Mouse (Mus musculus): ENCODE measurements at regions not wholly inside any gene's neighbourhood (a gene's known extent, or its start where the extent isn't known, plus 50 kb on each side); places are given as distances from the start of the nearest gene placed in this dataset.

DNA sequence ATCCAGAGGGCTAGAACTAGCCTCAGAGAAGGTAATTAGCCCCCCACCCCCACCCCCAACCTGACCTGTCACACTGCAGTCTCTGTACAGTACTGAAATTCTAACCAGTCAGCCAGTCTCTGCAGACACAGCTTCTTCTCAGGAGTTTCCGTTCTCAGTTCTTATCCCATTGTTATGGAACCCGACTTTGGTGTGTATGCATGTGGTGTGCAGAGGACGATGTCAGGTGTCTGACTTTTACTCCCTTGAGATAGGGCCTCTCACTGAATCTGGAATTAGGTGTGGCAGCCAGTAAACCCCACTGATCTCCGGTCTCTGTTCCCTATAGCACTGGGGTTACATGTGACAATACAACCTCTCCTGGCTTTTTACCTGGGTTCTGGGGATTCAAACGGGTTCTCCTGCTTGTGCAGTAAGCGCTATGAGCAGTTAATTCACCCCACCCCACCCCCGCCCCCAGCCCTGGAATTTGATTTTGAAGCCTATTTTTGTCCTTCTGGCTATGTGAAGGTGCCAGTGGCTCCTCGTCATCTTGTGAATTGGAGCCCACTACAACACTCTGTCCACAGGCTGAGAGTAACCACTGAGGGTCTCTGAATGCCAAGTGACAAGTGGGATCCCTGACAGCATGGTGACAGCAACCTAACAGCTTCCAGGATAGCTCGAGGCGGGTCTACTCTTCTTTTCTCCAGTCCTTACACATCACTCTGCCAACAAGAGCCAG lies 429.4 kb downstream of the Fut8 start:
- no peak for DNase-seq (ENCODE audit: low spot score)

GRCm38 (mm10) chr12:77667875-77668204 lies 429.9 kb downstream of the Fut8 start:
- DNase-seq (ENCODE audit: low spot score) = peak; percentile 34

- no peak for DNase-seq (ENCODE audit: low spot score)
These were observed 432.6 kb downstream of the Fut8 start for GRCm38 (mm10) chr12:77670531-77670930.

DNA sequence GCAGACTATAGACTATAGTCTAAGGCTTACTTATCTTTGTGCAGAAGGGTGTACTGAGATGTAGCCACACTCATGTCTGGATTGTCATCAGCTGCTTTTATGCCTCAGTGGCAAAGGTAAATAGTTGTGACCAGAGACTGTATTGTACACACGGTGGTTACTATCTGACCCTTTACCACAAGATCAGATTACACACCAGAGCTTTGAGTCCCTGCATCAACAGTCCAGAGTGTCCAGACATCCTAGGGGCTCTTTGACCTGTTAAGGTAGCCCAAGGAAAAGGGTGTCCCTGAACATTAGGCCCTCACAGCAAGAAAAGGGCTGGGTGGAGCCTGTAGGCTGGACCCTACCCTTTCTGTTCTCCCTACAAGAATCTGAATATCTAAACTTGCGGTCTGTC lies 436.4 kb downstream of the Fut8 start:
- DNase-seq (ENCODE audit: low spot score) = no peak

GRCm38 (mm10) chr12:77674755-77675154 lies 436.8 kb downstream of the Fut8 start:
- DNase-seq (ENCODE audit: low spot score) = peak; percentile 18

- no peak for DNase-seq (ENCODE audit: low spot score)
These were observed 440.1 kb downstream of the Fut8 start for GRCm38 (mm10) chr12:77678040-77678439.

DNA sequence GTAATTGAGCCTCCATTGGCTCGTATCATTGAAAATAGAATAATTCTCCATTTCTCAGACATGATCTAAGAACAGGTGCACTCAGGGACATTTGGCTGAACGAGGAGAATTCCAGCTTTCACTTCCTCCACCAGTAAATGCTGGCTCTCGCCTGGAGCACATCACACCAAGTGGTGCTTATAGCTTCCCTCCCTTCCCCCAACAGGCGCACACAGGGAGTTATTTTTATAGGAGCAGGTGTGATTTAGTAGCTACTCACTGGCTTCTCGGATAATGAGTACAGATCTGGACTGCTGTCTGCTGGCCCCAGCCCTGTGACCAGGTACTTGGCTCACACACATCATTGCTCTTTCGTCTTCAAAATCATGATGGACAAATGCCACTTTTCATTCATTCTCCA lies 456.2 kb downstream of the Fut8 start:
- no peak for DNase-seq (ENCODE audit: low spot score)

DNA sequence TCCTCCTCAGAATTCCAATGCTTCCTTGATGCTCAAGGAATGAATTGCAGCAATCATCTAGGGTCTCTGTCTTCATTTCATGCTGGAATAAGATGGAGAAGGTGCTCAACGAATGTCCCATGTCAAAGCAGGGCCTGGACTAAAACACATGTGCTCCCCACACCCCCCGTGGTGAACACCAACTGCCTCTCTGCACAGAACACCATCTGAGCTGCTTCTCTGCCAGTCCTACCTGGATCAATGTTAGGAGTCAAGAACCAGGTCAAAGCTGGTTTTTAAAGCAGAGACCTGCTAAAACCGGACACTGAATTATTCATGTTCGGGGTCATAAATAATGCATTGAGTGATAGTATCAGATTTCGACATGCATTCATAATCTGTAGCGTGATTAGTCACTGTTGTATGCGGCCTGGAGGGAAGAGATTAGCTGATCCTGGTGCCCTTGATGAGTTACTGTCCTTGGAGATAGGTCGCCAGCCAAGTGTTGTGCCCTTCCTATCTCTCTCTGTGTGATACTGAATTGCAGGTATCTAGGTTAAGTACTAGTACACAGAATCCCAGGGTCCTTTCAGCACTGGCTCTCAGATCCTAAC lies 458.2 kb downstream of the Fut8 start:
- DNase-seq (ENCODE audit: low spot score) = no peak

DNA sequence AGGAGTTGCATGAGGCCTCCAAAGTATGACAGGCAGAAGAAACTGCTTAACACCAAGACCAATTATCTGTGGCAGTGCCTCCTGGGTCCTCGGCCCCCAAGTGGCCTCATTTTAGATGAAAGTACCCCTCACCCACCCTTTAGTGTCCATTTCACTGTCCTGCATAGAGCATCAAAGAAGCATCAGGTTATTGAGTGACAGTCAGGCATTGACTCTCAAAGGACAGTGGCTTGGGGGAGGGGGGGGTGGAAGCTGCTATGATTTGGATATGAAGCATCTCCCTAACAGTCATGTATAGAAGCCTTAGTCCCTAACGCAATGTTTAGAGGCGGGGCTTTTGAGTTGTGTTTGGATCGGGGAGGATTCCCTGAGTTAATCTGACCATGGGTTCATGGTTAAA lies 458.7 kb downstream of the Fut8 start:
- DNase-seq (ENCODE audit: low spot score) = no peak

DNA sequence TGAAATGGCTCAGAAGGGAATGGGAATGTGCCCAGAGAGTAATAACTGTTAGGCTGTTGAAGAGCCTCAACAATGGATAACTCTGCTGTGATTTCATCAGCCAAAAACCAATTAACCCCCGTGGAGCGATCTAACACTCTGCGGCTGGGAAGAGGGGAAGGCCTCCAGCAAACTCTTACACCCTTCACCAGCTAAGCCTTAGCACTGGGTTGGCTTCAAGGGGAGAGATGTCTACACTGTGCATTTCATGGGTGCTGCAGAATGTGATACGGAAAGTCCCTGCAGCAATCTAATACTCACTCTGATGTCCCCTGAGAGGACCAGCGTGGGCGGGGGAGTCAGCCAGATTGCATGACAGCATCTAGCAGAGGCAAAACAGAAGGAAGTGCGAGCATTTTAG lies 460.2 kb downstream of the Fut8 start:
- DNase-seq (ENCODE audit: low spot score) = no peak

GRCm38 (mm10) chr12:77699896-77700605 lies 462.1 kb downstream of the Fut8 start:
- DNase-seq (ENCODE audit: low spot score) = no peak

GRCm38 (mm10) chr12:77715506-77715905 lies 477.6 kb downstream of the Fut8 start:
- no peak for DNase-seq (ENCODE audit: low spot score)

GRCm38 (mm10) chr12:77715979-77716378 lies 478.1 kb downstream of the Fut8 start:
- DNase-seq (ENCODE audit: low spot score) = no peak

DNA sequence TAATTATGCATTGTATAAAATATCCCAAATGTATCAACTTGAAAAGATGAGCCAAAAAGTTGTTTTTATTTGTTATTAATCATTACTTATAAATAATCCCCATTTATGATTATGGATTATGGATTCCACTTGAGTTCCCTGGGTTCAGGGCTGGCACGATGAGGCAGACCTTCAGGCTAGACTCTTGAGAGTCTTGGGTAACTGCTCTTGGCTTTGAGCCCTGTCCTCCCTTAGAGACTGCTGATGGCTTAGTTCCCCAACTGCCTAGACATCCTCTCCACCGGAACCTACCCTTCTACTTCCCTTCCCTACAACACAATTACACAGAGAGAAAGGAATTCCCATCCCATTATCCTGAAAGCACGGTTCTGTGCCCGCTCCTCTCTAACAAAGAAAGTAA lies 466.3 kb upstream of the Gm6657 start:
- DNase-seq (ENCODE audit: low spot score) = no peak

- no peak for DNase-seq (ENCODE audit: low spot score)
These were observed 454.8 kb upstream of the Gm6657 start for GRCm38 (mm10) chr12:77739047-77739760.

- DNase-seq (ENCODE audit: low spot score) = no peak
These were observed 451.3 kb upstream of the Gm6657 start for GRCm38 (mm10) chr12:77742716-77743115.

- no peak for DNase-seq (ENCODE audit: low spot score)
These were observed 444.5 kb upstream of the Gm6657 start for GRCm38 (mm10) chr12:77749438-77750007.

- DNase-seq (ENCODE audit: low spot score) = no peak
These were observed 441.9 kb upstream of the Gm6657 start for GRCm38 (mm10) chr12:77752181-77752580.

GRCm38 (mm10) chr12:77756021-77756420 lies 438.0 kb upstream of the Gm6657 start:
- DNase-seq (ENCODE audit: low spot score) = no peak

DNA sequence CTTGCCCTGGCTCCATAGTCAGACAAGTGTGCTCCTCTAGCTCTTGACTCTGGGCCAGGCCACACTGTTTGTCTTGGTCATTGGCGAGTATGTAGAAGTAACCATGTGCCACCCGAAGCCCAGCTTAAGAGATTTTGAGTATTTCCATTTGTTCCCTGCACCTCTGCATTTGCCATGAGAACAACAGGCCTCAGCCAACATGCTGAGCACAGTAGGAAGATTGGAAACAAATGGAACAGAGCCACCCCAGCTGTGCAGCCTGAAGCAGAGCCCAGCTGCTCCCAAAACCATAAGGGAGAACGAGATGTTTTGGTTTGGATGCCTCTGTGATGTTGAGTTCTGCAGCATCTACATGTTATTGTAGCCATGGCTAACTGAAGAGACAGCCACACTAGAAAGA lies 433.1 kb upstream of the Gm6657 start:
- no peak for DNase-seq (ENCODE audit: low spot score)

DNA sequence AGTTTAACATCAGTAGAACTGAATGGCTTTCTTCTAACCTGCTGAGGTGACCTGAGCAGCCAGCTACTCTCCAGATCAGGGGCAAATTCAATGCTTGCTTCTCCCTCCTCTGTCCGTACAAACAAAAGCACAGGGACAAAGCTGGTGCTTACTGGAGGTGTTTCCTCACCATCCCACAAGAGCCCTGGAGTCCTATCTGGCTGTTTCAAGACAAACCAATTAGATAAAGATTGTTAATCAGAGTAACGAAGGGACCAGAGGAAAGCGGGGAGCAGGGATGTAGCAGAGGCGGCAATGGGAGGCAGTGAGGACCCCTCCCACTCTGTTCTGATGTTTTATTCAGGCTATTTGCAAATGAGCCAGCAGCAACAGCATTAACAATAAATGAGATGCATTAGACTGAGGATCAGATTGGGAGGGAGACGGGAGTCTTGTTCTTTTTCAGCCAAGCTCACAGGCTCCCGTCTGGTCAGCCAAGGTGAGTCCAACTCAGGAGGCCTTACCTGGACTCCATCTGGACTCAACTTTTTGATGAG lies 418.0 kb upstream of the Gm6657 start:
- no peak for DNase-seq (ENCODE audit: low spot score)

DNA sequence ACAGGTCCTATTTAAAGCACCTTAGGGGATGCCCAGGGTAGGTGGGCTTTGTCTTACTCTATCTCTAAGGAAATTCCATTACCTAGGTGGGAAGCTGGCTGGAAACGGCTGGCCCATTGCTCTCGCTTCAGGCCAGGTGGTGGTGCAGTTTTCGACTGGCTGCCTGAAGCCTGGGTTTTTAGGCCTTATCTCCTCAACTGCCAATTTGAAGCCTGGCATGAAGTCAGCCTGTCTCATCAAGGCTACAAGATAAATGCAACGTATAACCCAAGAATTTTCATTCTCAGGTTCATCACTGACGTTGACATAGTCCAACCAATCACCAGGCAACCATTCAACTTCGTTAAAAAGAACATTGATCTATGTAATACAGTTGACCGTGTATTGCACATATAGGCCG lies 417.3 kb upstream of the Gm6657 start:
- DNase-seq (ENCODE audit: low spot score) = no peak
